Mouse (Mus musculus) megakaryocyte, embryonic 14.5 days (primary cell): ENCODE data around the gene Gm20671. TPM values are rescaled to one million over a fixed set of nuclear protein-coding genes. Genes with fewer than 3 reads are reported as not detected.
"Not testable (repeated sequence)": the region's sequence is repeated elsewhere in the genome, so short reads cannot be mapped to it uniquely, and the experiment has no call there.

ENCODE experiments used
- H3K27me3 ChIP-seq: replicated peaks from 2 replicates; pipeline ENCODE3; 2012; ENCODE audit warnings: inconsistent platforms
- H3K36me3 ChIP-seq: replicated peaks from 2 replicates; pipeline ENCODE3; 2012; ENCODE audit warnings: low read length, inconsistent platforms, mixed read lengths
- H3K4me1 ChIP-seq: 2 replicates; pipeline ENCODE4 v1.6.1; 2012; ENCODE audit warnings: inconsistent platforms
- H3K4me3 ChIP-seq: replicated peaks from 2 replicates; pipeline ENCODE3; 2012; ENCODE audit warnings: moderate library complexity, mild to moderate bottlenecking, inconsistent platforms
- H3K9me3 ChIP-seq: 2 replicates; pipeline ENCODE4 v1.6.1; 2012; ENCODE audit warnings: inconsistent platforms
- FLI1 ChIP-seq: IDR thresholded peaks from 2 replicates; pipeline ENCODE4 v1.6.1; 2012; ENCODE audit warnings: low read length, inconsistent platforms, mixed read lengths
- GATA1 ChIP-seq: IDR thresholded peaks from 3 replicates; pipeline ENCODE4 v1.6.1; 2012; ENCODE audit warnings: mixed read lengths, low read length, inconsistent platforms, borderline replicate concordance
- polyA plus RNA-seq: library from polyadenylated mRNA; stranded (reverse); fragments of >175 nt; gene quantifications from 2 replicates; pipeline ENCODE4 v1.2.3, GENCODE M21; 2012; ENCODE audit warnings: low replicate concordance; ENCODE audit not compliant: insufficient read depth

The Gm20671 gene
- polyA plus RNA-seq, 1 experiment = 1.2 TPM

DNA sequence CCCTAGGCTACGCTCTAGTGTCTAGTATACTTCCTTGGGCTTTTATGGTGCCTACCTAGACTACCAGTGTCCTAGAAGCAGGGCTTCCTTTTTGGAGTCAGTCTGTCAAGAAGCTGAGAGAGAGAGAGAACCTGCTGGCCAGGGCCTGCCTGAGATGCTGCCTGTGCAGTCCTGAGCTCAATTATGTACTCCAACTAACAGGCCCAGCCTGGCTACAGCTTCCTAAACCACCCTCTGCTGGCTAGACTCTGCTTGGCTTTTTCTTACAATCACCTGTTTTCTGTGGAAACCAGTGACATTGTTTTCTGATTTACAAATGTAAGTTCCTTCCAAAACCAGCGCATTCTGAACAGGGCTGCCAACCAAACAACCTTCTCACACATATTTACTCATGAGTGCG lies 86.8 kb downstream of the Gm20671 start:
- H3K36me3 ChIP-seq = peaks cover 93% of the 10 kb centered on the region
- H3K27me3 ChIP-seq = no peaks in the 10 kb centered on the region
- H3K4me1 ChIP-seq = peaks cover 34% of the 10 kb centered on the region
- no peak overlapping the region for H3K4me3 ChIP-seq
- TF ChIP-seq FLI1 = no peak
- no peak for TF ChIP-seq GATA1
- H3K9me3 ChIP-seq = no peaks in the 10 kb centered on the region

DNA sequence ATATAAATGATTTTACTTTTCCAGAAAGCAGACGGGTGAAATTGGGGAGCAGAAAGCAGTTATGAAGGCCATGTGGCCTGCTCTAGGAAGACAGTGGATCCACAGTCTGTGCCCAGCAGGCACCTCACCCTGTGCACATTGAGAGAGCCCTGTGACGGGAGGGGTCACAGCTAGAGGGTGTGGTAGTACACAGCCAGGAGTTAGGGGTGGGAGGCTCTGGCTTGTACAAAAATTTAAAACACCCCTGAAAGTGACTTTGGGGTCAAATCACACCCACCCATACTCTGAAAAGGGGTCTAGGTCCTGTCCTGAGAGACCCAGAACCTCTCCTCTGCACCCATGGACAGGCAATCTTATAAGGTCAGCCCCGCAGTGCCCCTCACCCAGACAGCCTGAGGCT lies 90.1 kb downstream of the Gm20671 start:
- H3K27me3 ChIP-seq, H3K9me3 ChIP-seq, H3K4me3 ChIP-seq, H3K4me1 ChIP-seq: not testable (repeated sequence)
- peaks cover 78% of the 10 kb centered on the region for H3K36me3 ChIP-seq

DNA sequence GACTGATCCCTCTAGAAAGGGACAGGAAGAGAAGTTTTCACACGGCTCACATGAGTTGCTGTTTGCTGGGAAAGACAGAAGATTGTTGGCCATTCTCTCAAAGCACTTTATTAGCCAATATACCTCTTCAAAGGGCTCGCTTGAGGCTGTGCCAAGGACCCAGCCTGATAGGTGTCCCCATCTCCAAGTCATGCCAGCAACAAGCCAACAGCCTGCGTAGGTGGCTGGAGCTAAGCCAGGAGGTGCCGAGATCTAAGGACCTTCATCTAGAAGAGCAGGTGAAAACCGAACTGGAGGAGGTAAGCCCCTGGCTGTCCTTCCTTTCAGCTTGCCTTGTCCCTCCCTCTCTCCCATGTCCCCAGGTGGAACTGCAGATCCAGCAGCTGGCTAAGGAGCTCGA lies 91.1 kb downstream of the Gm20671 start:
- TF ChIP-seq FLI1 (no peak), GATA1 (no peak)
- H3K4me1 ChIP-seq = no peaks in the 10 kb centered on the region
- H3K4me3 ChIP-seq = no peak overlapping the region
- no peaks in the 10 kb centered on the region for H3K9me3 ChIP-seq
- peaks cover 73% of the 10 kb centered on the region for H3K36me3 ChIP-seq
- H3K27me3 ChIP-seq = no peaks in the 10 kb centered on the region

DNA sequence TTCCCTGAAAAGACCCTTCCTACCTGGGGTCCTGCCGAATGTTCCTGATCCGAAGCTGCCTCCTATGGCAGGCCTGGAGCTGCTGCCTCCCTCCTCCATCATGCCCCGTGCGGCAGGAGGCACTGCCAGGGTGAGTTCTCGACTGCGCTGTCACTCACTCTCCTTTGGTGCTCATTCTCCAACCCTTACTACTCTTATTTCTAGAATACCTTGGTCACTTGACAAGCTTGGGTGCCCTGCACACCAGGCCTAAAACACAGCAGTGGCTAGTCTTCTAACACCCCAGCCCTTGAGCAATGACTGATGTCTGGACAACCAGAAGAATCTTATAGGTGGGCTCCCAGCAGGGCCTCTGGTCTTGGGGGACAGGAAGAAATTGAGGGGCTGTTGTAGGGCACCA lies 93.0 kb downstream of the Gm20671 start:
- not testable (repeated sequence) for H3K27me3 ChIP-seq

DNA sequence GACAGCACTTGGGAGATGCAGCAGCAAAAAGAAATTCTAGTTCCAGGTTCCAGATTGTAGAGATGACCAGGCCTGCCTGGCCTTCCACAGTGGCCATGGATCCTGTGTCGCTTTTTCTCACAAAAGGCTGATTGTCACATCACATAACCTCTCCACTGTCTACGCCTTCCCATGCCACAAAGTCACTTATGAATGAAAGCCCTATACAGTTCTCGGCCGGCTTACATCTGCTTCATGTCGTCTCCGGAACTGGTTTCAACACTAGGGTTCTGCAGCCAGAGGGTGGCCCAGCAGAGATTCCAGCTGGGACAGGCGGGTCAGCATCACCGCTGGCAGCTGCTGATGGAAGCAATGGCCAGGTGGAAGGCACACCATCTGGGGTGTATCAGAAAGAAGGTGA lies 98.1 kb downstream of the Gm20671 start:
- TF ChIP-seq GATA1 = no peak
- TF ChIP-seq FLI1 = no peak
- H3K36me3 ChIP-seq = peaks cover 16% of the 10 kb centered on the region
- H3K4me3 ChIP-seq = no peak overlapping the region
- H3K9me3 ChIP-seq = no peaks in the 10 kb centered on the region
- H3K27me3 ChIP-seq = no peaks in the 10 kb centered on the region
- no peaks in the 10 kb centered on the region; the same call in 1 of the 2 replicates for H3K4me1 ChIP-seq

More for the DNA sequence above, 93.0 kb downstream of the Gm20671 start:
- H3K4me3 ChIP-seq, H3K9me3 ChIP-seq, H3K4me1 ChIP-seq: not testable (repeated sequence)
- peaks cover 63% of the 10 kb centered on the region for H3K36me3 ChIP-seq

DNA sequence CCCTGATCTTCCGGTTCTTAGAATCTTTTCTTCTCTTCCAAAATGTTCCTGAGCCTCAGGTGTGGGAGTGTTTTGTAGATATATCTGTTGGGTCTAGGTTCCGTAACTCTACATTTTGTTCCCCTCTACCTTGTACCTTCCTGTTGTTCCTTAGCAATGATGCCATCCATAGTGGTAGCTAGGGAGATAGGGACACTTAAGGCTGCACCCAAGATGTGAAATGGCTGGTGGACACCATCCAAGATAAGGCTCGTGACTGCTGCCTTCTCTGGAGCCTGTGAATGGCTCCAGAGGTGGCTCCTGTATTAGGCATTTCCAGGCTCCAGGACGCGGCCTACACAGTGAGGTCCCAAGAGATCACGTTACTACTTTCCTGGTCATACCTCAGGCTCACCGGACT lies 98.6 kb downstream of the Gm20671 start:
- TF ChIP-seq FLI1 (no peak), GATA1 (no peak)
- no peak overlapping the region for H3K4me3 ChIP-seq
- H3K9me3 ChIP-seq = no peaks in the 10 kb centered on the region
- no peaks in the 10 kb centered on the region for H3K27me3 ChIP-seq
- H3K36me3 ChIP-seq = peaks cover 11% of the 10 kb centered on the region
- no peaks in the 10 kb centered on the region; the same call in 1 of the 2 replicates for H3K4me1 ChIP-seq

DNA sequence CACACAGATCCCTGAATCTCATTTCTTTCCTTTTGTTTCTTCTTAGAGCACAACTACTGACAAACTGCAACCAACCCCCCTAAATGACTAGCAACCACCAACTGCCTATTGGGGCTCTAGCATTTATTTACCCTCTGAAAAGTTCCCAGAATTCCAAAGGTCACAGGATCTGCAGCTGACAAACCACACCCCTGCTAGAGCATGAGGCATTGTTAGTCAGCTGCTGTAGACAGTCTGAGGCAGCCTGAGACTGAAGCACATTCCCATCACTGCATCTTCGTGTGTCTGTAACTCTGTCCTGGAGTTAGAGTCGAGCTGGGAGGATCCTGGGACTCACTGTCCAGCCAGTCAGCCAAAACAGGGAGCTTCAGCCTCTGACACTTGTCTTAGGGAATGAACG lies 101.5 kb downstream of the Gm20671 start:
- not testable (repeated sequence) for H3K36me3 ChIP-seq, H3K27me3 ChIP-seq, H3K4me1 ChIP-seq, H3K9me3 ChIP-seq, H3K4me3 ChIP-seq

DNA sequence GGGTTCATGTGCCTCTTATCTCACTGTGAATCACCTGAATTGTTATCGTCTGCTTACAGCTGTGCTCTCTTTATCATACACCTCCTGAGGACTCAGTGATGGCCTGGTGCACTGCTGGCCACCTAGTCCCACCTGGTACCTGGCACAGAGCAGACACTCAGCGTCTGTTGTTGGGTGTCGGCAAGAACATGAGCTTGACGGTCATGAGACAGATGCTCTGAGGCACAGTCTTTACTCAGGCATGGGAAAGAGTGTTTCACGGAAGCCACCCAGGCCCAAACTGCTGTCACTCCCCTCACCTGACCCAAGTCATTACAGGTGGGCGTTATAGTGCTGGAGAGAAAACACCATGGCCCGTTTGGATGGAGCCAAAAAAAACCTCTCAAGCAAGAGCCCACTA lies 102.9 kb downstream of the Gm20671 start:
- H3K4me3 ChIP-seq = no peak overlapping the region
- no peaks in the 10 kb centered on the region for H3K9me3 ChIP-seq
- peaks cover 5% of the 10 kb centered on the region; the same call in 1 of the 2 replicates for H3K4me1 ChIP-seq
- peaks cover 4% of the 10 kb centered on the region for H3K27me3 ChIP-seq
- H3K36me3 ChIP-seq = no peaks in the 10 kb centered on the region
- TF ChIP-seq FLI1 = no peak
- no peak for TF ChIP-seq GATA1

DNA sequence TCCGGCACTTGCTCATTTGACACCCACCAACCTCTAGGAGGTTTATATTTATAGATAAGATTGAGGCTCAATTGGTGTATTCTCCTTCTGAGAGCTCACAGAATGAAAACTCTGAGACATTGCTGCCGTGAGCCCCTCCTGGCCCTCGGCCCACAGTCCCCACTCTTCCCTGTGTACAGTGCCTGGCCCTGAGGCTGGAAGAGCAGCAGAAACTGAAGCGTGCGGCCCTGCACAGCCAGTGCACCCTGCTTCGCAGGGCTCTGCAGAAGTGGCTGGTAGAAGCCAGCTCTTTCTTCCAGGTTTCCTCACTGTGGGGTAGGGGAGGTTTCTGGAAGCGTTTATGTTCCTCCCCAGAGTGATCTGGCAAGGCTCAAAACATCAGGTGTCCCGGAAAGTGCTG lies 104.2 kb downstream of the Gm20671 start:
- H3K9me3 ChIP-seq, H3K27me3 ChIP-seq, H3K36me3 ChIP-seq, H3K4me1 ChIP-seq, H3K4me3 ChIP-seq: not testable (repeated sequence)

DNA sequence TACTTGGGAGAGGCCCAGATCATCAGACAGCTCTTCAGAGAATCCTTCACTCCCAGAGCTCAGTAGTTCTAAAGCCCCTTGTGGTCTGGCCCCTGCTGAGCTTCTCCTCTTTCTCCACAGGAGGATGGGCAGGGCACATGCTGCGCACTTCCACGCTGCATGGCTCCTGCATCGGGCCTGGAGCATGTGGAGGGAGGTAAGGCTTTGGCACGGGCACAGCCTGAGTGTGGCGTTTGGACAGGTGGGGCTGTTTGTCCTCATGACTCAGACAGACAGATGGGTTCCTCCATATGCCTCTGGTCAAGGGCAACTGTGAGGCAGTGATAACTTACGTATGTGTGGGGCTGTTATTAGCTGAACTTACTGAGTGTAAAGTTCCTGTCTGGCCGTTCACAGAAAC lies 104.6 kb downstream of the Gm20671 start:
- no peaks in the 10 kb centered on the region for H3K36me3 ChIP-seq
- TF ChIP-seq GATA1 = no peak
- no peak for TF ChIP-seq FLI1
- H3K27me3 ChIP-seq = peaks cover 6% of the 10 kb centered on the region
- H3K4me3 ChIP-seq = no peak overlapping the region
- peaks cover 7% of the 10 kb centered on the region; the same call in 1 of the 2 replicates for H3K4me1 ChIP-seq
- no peaks in the 10 kb centered on the region for H3K9me3 ChIP-seq

DNA sequence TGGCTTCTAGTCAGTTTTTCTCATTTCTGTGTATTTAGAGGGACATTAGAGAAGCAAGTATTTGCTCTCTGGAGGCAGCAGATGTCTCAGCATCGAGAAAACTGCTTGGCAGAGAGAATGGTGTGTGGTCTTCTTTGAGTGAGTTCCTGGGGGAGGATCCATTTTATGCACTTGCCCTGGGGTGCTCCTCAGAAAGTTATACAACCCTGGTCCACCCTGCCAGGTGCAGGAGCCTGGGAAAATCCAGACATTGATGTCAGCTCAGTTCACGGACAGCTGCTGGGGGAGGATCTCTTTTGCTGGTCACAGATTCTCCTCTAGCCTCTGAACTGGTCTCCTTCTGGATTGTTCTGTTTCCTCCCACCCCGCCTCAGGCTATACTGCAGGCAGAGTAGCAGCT lies 105.6 kb downstream of the Gm20671 start:
- peaks cover 8% of the 10 kb centered on the region for H3K27me3 ChIP-seq
- peaks cover 7% of the 10 kb centered on the region; the same call in 1 of the 2 replicates for H3K4me1 ChIP-seq
- no peak overlapping the region for H3K4me3 ChIP-seq
- TF ChIP-seq GATA1 (no peak), FLI1 (no peak)
- H3K9me3 ChIP-seq = no peaks in the 10 kb centered on the region
- H3K36me3 ChIP-seq = no peaks in the 10 kb centered on the region
